Mouse (Mus musculus): ENCODE results near the gene Celf2.
A peak's percentile ranks its signal among the peaks of the same experiment; 100 is the strongest.
"Not testable (repeated sequence)": the region's sequence is repeated elsewhere in the genome, so short reads cannot be mapped to it uniquely, and the experiment has no call there.

Celf2 gene

GRCm38 (mm10) chr2:6598124-6598878, 911.1 kb downstream of the Celf2 start:
- no peak for DNase-seq (ENCODE audit: low read depth)

GRCm38 (mm10) chr2:6594736-6595135, 914.6 kb downstream of the Celf2 start:
- DNase-seq (ENCODE audit: low read depth): peak; percentile 23

- DNase-seq (ENCODE audit: low read depth): peak; percentile 76
Observed at GRCm38 (mm10) chr2:6594160-6594559, 915.2 kb downstream of the Celf2 start.

GRCm38 (mm10) chr2:6593739-6594138, 915.6 kb downstream of the Celf2 start:
- no peak for DNase-seq (ENCODE audit: low read depth)

GRCm38 (mm10) chr2:6586122-6586681, 923.2 kb downstream of the Celf2 start:
- DNase-seq (ENCODE audit: low read depth): no peak

GRCm38 (mm10) chr2:6585069-6585754, 924.2 kb downstream of the Celf2 start:
- no peak for DNase-seq (ENCODE audit: low read depth)

GRCm38 (mm10) chr2:6582711-6583110, 926.7 kb downstream of the Celf2 start:
- DNase-seq (ENCODE audit: low read depth): no peak

- DNase-seq (ENCODE audit: low read depth): no peak
Observed at GRCm38 (mm10) chr2:6580066-6580465, 929.3 kb downstream of the Celf2 start.

- DNase-seq (ENCODE audit: low read depth): not testable (repeated sequence)
Observed at GRCm38 (mm10) chr2:6575316-6575715, 934.0 kb downstream of the Celf2 start.

- DNase-seq (ENCODE audit: low read depth): no peak
Observed at GRCm38 (mm10) chr2:6573640-6574039, 935.7 kb downstream of the Celf2 start.

GRCm38 (mm10) chr2:6572976-6573375, 936.4 kb downstream of the Celf2 start:
- no peak for DNase-seq (ENCODE audit: low read depth)

GRCm38 (mm10) chr2:6569040-6569542, 940.3 kb downstream of the Celf2 start:
- no peak for DNase-seq (ENCODE audit: low read depth)

GRCm38 (mm10) chr2:6565175-6565574, 944.2 kb downstream of the Celf2 start:
- no peak for DNase-seq (ENCODE audit: low read depth)

- no peak for DNase-seq (ENCODE audit: low read depth)
Observed at GRCm38 (mm10) chr2:6561337-6561736, 948.0 kb downstream of the Celf2 start.

- DNase-seq (ENCODE audit: low read depth): no peak
Observed at GRCm38 (mm10) chr2:6560802-6561201, 948.6 kb downstream of the Celf2 start.

- no peak for DNase-seq (ENCODE audit: low read depth)
Observed at GRCm38 (mm10) chr2:6559581-6559980, 949.8 kb downstream of the Celf2 start.

- no peak for DNase-seq (ENCODE audit: low read depth)
Observed at GRCm38 (mm10) chr2:6558303-6559254, 950.8 kb downstream of the Celf2 start.

GRCm38 (mm10) chr2:6557749-6558148, 951.6 kb downstream of the Celf2 start:
- DNase-seq (ENCODE audit: low read depth): no peak

- DNase-seq (ENCODE audit: low read depth): no peak
Observed at GRCm38 (mm10) chr2:6556913-6557312, 952.5 kb downstream of the Celf2 start.

GRCm38 (mm10) chr2:6553656-6554055, 955.7 kb downstream of the Celf2 start:
- DNase-seq (ENCODE audit: low read depth): no peak

GRCm38 (mm10) chr2:6549251-6549650, 960.1 kb downstream of the Celf2 start:
- peak; percentile 15 for DNase-seq (ENCODE audit: low read depth)

- DNase-seq (ENCODE audit: low read depth): no peak
Observed at GRCm38 (mm10) chr2:6547139-6547664, 962.2 kb downstream of the Celf2 start.

All from fibroblast of lung, adult 2 months (primary cell).